Comparison of ENCODE assay signal across 8 mouse cellular contexts in the genomic region with DNA sequence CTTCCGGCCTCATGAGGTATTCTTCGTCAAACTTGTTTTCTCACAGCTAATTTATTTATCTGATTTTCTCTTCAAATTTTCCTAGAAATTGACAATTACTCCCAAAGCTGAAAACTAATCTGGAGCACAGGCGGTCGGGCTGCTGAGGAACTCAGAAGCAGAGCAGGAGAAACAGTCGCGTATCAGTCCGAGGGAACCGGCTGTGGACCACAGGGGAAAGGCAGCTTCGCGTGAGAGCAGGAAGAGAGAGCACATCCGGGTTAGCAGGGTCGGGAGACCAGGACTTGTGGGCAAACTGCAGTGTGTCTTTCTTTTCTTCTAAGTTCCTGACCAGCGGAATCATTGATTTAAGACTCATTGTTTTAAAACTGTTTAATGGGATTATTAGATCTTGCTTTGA. TPM values are rescaled to one million over a fixed set of nuclear protein-coding genes. Genes with fewer than 3 reads are reported as not detected.
DNase-seq lines count a peak whose midpoint lies in the region; ATAC-seq and TF ChIP-seq lines count a peak whose summit lies in the region.
"Had no signal": no experiment of that assay in that cellular context is flagged by ENCODE, and none has a peak within 500 bp of the region (broad histone marks: within the 10 kb centered on the region; RNA-seq: fewer than 3 reads in every experiment).

No protein-coding gene starts in this region.

- no peaks in the 10 kb centered on the region for H3K9me3 ChIP-seq in embryonic facial prominence, embryonic 11.5 days (replicated peaks; ENCODE audit: control insufficient read depth, low read length)

- TF ChIP-seq POLR2A in kidney, adult 2 months (IDR thresholded peaks at IDR 0.05; ENCODE audit: low read depth, low read length) = no peak

- peak; percentile 32 for DNase-seq in retina, embryonic 14.5 days (ENCODE audit: low spot score)
- DNase-seq in retina, postnatal 1 day = no peak
- DNase-seq in embryonic facial prominence, embryonic 11.5 days (ENCODE audit: low spot score) = peak; percentile 49
- DNase-seq in kidney, adult 2 months = peak; percentile 63
- peak; percentile 33 for DNase-seq in lung, postnatal 14 days
- DNase-seq in cerebellum, adult 8-10 months = no peak

- no peak for TF ChIP-seq CTCF in kidney, adult 2 months (conservative IDR thresholded peaks at IDR 0.05; ENCODE audit: insufficient read depth, insufficient read length, low read depth, low read length)

- ATAC-seq in embryonic facial prominence, embryonic 11.5 days (replicated peaks; ENCODE audit: insufficient number of reproducible peaks, low FRiP score, low TSS enrichment, low read depth) = no peak
- no peak for ATAC-seq in activated CD4-positive, CD25-positive, alpha-beta regulatory T cell, adult 4 months

- H3K9ac ChIP-seq in embryonic facial prominence, embryonic 11.5 days (replicated peaks; ENCODE audit: low read length) = no peak overlapping the region
- H3K9ac ChIP-seq: liver, embryonic 14.5 days had no signal

- no peak overlapping the region for H3K4me3 ChIP-seq in embryonic facial prominence, embryonic 11.5 days (ENCODE audit: low read depth, low read length)
- H3K4me3 ChIP-seq in kidney, adult 2 months (ENCODE audit: insufficient read depth, low read depth, low read length) = no peak overlapping the region

- no peak overlapping the region for H3K27ac ChIP-seq in embryonic facial prominence, embryonic 11.5 days (replicated peaks; ENCODE audit: low read depth, low read length)
- H3K27ac ChIP-seq in kidney, adult 2 months (ENCODE audit: insufficient read depth, low read depth, low read length) = no peak overlapping the region
- H3K27ac ChIP-seq: liver, embryonic 14.5 days had no signal

- no peaks in the 10 kb centered on the region for H3K36me3 ChIP-seq in embryonic facial prominence, embryonic 11.5 days (replicated peaks; ENCODE audit: control insufficient read depth, insufficient read depth, low read depth, low read length)
- H3K36me3 ChIP-seq in kidney, adult 2 months (ENCODE audit: control insufficient read depth, insufficient read depth, low read length) = no peaks in the 10 kb centered on the region

- H3K27me3 ChIP-seq in embryonic facial prominence, embryonic 11.5 days (ENCODE audit: control insufficient read depth, insufficient read depth, low read length) = no peaks in the 10 kb centered on the region
- H3K27me3 ChIP-seq in kidney, adult 2 months (replicated peaks; ENCODE audit: control insufficient read depth, insufficient read depth, low read length) = no peaks in the 10 kb centered on the region

- H3K4me1 ChIP-seq in embryonic facial prominence, embryonic 11.5 days (ENCODE audit: control insufficient read depth, insufficient read depth, low read length) = no peaks in the 10 kb centered on the region
- peaks cover 6% of the 10 kb centered on the region for H3K4me1 ChIP-seq in kidney, adult 2 months (ENCODE audit: control insufficient read depth, insufficient read depth, low read length)

- no peak overlapping the region for H3K4me2 ChIP-seq in embryonic facial prominence, embryonic 11.5 days (ENCODE audit: low read depth, low read length)

- WGBS in embryonic facial prominence, embryonic 11.5 days = 38% methylated on average over 13 of the region's 13 CpGs
- 49% methylated on average over 13 of the region's 13 CpGs for WGBS in kidney, adult 2 months

RNA-seq across cellular contexts. Expression of a gene that starts 32.7 kb away (rescaled TPM):
- polyA plus RNA-seq in embryonic facial prominence, embryonic 11.5 days (2014; fragmentation: Nextera tagmentation; extraction: Ambion mirVana) = 26.6 and 28.6 TPM in 2 replicates
- polyA plus RNA-seq in kidney, adult 2 months (2012; rRNA removed) = 3.9 and 4.0 TPM in 2 replicates
- polyA plus RNA-seq in activated CD4-positive, CD25-positive, alpha-beta regulatory T cell, adult 4 months (2017; shearing (Covaris generic)) = under 1 TPM in 1 of 2 experiments, not detected in 1; 0.13 TPM

Comparison
In these comparisons a context has a peak if more than half of its experiments do, and no peak if none do; other contexts are left out.
1. DNase-seq: peak in retina, embryonic 14.5 days (single experiment), embryonic facial prominence, embryonic 11.5 days (single experiment), kidney, adult 2 months (single experiment) and lung, postnatal 14 days (single experiment); none in retina, postnatal 1 day (single experiment) and cerebellum, adult 8-10 months (single experiment).